Mouse (Mus musculus) layer of hippocampus, postnatal 36 days (tissue): Measurements from ENCODE around the gene Pip4k2a. TPM values are rescaled to one million over a fixed set of nuclear protein-coding genes. Genes with fewer than 3 reads are reported as not detected.

Experiments
- DNase-seq, 2 experiments: peaks; one replicate each; pipeline ENCODE4 v3.0.0; 2022
- total RNA-seq, 2 experiments: library from RNA; stranded (reverse); gene quantifications; 2 replicates each; pipeline ENCODE4 v1.2.3; 2021

Pip4k2a gene
- total RNA-seq, 2 experiments from 2014 or later: 57.2 to 57.6 TPM

DNA sequence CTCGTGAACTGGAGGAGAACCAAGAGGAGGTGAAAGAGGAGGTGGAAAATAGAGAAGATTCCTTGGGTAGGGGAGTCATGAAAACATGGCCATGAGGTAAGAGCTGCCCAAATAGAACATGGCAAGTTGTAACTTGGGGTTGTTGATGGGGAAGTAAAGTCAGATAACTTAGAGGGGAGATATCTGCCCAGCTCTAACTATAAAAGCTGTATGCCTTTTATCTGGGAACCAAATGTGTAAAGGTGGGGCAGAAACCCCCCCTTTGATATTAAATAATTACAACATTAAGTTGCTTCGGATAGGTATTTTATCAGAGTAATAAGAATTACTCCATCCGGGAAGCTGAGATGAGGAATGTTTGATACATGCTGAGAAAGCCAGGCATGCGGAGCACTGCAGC lies 18.9 kb downstream of the Pip4k2a start:
- no peak for DNase-seq

- no peak for DNase-seq
Measured at GRCm38 (mm10) chr2:18977201-18977805, 20.6 kb downstream of the Pip4k2a start.

DNA sequence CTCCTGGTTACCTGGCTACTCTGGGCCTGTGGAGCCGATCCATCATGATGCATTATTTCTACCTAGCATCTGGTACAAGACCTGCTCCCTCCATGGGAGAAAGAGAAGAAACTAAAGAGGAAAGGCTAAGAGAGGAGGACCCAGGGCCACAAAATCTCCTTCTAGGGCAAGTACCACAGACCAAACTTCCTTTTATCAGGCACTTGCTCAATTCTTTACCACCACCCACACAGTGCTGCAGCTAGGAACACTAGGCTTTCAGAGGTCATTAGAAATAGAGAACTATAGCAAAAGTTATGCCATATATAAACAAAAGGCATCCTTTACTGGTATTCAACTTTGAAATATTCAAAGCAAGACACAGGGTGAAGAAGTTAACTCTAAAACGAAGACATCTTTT lies 21.8 kb downstream of the Pip4k2a start:
- no peak for DNase-seq

- DNase-seq: no peak
Measured at GRCm38 (mm10) chr2:18974882-18975645, 22.9 kb downstream of the Pip4k2a start.

DNA sequence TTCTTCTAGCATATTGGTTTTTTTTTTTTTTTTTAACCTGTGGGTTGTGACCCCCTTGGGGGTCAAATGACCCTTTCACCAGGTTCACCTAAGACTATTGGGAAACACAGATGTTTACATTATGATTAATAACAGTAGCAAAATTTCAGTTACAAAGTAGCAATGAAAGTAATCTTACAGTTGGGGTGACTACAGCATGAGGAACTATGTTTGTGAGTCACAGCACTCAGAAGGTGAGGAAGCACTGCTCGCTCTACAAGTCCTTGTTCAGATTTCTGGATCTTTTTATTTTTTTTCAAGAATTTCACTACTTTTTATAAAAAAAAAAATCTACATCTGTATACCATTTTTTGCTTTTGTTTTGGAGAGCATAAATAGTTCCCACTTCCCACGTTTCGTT lies 26.4 kb downstream of the Pip4k2a start:
- no peak for DNase-seq

- DNase-seq: no peak
Measured at GRCm38 (mm10) chr2:18970461-18970860, 27.5 kb downstream of the Pip4k2a start.

- no peak for DNase-seq
Measured at GRCm38 (mm10) chr2:18969066-18969681, 28.8 kb downstream of the Pip4k2a start.

DNA sequence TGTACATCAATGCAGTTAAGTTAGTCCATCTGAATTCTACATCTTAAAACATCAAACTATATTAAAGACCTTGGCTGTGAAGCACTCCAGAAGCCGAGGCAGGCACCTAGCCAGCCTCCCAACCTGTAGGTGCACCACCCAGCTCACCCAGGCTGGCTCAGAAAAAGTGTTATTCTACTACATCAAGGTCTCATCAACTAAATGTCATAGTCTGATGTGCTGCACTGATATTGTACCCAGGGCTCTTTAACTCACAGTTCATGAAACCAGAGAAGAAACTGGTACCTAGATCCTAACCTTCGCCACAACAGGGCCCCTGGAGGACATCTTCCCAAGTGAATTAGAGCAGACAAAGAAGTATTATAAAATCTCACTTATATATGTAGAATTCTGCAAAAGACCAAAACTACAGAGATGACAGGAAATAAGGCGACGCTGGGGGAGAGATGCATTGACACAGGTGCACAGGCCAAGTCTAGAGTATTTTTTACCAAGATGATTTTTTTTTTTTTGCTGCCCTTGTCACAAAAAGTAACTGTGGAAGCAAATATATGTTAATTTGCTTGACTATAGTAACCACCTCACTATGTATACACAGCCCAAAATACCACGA lies 30.4 kb downstream of the Pip4k2a start:
- DNase-seq: no peak

GRCm38 (mm10) chr2:18966566-18966965 lies 31.4 kb downstream of the Pip4k2a start:
- no peak for DNase-seq

GRCm38 (mm10) chr2:18965950-18966349 lies 32.0 kb downstream of the Pip4k2a start:
- DNase-seq: no peak

DNA sequence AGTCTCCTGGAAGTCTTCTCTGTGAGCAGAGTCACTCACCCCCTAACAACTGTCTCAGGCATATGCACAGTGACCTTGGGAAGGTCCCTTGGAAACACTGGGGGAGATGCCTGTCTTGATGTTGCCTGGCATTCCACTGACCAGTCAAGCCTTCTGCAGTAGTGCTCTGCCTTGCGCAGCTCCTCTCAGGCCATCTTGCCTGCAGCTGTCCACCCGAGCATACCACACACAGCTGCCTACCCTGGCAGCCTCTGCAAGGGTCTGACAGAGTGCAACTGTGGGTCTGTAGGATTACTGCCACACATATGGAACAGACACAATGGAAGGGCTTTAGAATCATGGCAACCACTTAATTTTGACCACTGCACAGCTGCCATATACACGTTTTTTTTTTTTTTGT lies 32.8 kb downstream of the Pip4k2a start:
- no peak for DNase-seq

- DNase-seq: no peak
Measured at GRCm38 (mm10) chr2:18963286-18964040, 34.5 kb downstream of the Pip4k2a start.

- no peak for DNase-seq
Measured at GRCm38 (mm10) chr2:18962502-18962901, 35.4 kb downstream of the Pip4k2a start.

DNA sequence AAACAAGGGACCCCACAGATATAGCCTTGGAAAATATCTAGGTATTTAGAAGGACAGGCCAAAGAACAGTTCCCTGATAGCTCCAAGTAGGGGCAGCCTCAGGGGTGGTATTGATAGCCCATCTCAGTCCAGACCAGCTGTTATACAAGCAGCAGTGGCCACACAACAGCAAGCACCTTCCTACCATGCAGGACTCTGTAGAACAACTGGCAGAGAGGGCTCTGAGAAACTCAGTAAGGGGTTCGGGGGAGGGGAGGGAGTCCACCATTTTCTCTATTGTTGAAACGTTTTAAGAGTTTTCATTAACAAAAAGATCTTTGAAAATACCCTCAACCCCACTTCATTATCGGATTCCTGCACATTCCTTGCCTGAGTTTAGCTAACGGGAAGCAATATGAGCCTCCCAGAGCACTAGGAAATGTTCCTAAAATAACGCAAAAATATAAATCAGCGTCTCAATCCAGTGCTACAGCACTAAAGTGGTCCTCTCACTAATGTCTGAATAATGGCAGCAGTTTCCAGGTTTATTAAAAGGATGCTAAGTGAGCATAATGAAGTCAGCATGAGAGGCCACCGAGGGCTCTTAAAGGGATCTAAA lies 37.5 kb downstream of the Pip4k2a start:
- DNase-seq: no peak

DNA sequence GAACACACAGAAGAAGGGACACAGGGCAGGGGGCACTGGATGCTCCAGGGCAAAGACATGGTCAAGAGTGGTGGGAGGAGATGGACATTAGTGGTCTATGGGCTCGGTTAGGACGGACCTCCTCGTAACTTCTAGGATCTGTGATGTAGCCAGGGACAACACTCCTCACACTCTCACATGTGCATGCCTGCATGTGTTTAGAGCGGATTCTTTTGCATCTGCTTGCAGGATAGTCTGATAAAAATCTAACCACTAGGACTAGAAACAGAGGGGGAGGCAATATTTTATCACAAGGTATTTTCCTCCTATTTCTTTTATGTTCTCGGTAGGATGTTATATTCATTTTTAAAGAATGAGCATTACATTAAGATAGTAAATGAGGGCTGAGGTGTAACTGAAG lies 38.4 kb downstream of the Pip4k2a start:
- no peak for DNase-seq

GRCm38 (mm10) chr2:18959008-18959407 lies 38.9 kb downstream of the Pip4k2a start:
- DNase-seq: no peak

DNA sequence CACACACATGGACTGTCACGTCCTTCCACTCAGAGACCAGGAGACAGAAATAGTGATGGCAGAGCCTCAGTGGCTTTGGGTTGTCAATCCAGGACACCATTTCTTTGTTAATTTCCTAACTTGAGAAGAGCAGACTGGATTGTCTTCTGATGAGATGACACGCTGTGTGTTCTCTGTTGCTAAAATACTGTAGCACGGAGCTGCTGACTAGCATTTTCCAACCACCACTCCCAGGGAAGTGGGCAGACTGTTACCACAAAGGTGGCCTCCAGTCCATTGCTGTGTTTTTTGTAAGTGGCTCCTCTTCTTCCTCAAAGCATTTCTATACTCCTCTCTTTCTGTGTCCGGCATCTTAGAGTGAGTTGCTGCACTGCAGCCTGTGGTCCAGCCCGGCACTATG lies 39.4 kb downstream of the Pip4k2a start:
- DNase-seq: no peak

- no peak for DNase-seq
Measured at GRCm38 (mm10) chr2:18958044-18958443, 39.9 kb downstream of the Pip4k2a start.

DNA sequence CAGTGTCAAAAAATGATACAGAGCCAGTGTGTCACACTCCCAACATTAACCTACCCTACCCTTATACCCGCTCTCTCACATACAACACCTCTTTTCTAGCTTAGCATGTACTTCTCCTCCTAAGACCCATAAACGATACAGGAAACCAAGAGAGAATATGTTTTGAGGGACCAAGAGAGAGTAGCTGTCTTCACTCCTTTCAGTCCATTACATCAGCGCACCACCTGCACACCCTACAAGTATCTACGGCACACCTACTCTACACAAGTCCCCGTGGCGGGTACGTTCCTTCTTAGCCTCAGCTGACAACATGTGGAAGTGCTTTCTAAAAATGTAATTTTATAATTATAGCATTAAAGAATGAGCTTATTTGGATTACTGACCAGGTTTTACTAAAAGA lies 40.5 kb downstream of the Pip4k2a start:
- no peak for DNase-seq

- no peak for DNase-seq
Measured at GRCm38 (mm10) chr2:18956945-18957344, 41.0 kb downstream of the Pip4k2a start.

- no peak for DNase-seq
Measured at GRCm38 (mm10) chr2:18956424-18956823, 41.5 kb downstream of the Pip4k2a start.

GRCm38 (mm10) chr2:18955671-18956070 lies 42.3 kb downstream of the Pip4k2a start:
- no peak for DNase-seq
